Mouse (Mus musculus): ENCODE data around the gene AL732309.1. TPM values are rescaled to one million over a fixed set of nuclear protein-coding genes. Genes with fewer than 3 reads are reported as not detected.
A peak's percentile ranks its signal among the peaks of the same experiment; 100 is the strongest.

Gene AL732309.1
- total and polyA plus RNA-seq, 3 experiments, result 4.8 to 11.5 TPM; not detected in 1

DNA sequence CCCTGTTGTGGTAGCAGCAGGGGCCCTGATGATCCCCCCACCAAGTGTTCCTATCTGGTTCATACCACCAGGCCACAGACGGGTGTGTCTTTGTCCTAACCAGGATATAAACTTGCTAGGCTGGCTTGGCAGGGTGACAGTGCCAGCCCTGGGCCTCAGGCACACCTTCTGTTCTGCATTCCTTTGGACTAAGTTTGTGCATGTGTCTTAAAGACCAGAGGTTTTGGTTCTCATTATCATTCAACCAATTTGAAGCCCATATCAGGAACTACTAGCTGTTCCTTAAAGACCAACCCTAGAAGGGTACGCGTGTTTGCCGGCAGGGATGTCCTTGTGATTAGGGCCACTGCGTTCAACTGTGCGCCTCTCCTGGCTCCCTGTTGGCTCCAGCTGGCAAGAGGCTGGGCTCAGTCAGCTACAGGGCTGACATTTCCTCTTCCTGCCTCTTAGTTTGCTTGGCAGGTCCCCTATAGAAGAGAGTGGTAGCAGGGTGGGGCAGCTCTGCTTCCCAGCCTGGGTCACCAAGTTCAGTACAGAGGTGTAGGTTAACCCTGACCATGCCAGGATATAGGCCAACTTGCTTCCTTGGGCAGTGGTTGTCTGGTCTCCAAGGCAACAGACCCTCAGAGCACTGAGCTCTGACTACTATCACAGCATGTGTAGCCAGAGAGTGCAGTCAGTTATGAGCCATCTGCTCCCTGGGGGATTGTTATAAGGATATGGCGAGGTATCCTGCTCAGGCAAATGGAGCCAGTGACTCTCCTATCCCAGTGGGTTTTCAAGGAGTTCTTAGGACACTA is 40.4 kb upstream of the AL732309.1 start:
- H3K4me1 ChIP-seq (ENCODE audit: control insufficient read depth in 1 of 2, insufficient read depth in 2 of 2, low read length in 2 of 2), result peaks cover 7 to 35% of the 10 kb centered on the region in 2 experiments
- no peaks in the 10 kb centered on the region for H3K9me3 ChIP-seq (replicated peaks; ENCODE audit: insufficient read depth, low read length)
- no peaks in the 10 kb centered on the region for H3K79me2 ChIP-seq (ENCODE audit: control insufficient read depth, insufficient read depth, low read length, poor library complexity)
- DNase-seq (ENCODE audit: low read depth, low spot score), result peak; percentile 77
- peak overlapping the region; percentile 50 for H3K27ac ChIP-seq (ENCODE audit: control insufficient read depth, low read depth, low read length)
- no peak overlapping the region for H3K4me3 ChIP-seq (ENCODE audit: control insufficient read depth in 1 of 2, insufficient read depth in 1 of 2, low read depth in 2 of 2, low read length in 2 of 2)
- TF ChIP-seq MAZ (IDR thresholded peaks at IDR 0.05; ENCODE audit: low read depth, low read length) (no peak), MAX (IDR thresholded peaks at IDR 0.05; ENCODE audit: low read length) (peak; percentile 20; the same call in 1 of the 2 replicates), EP300 (IDR thresholded peaks at IDR 0.05; ENCODE audit: low read depth in 1 of 2, low read length in 2 of 2) (peak in 1 of 2 experiments; percentile 50; a peak in 2 of 4 replicates), NELFE (IDR thresholded peaks at IDR 0.05; ENCODE audit: low read depth, low read length) (peak; percentile 40; the same call in 1 of the 2 replicates), NRF1 (IDR thresholded peaks at IDR 0.05; ENCODE audit: insufficient read depth, low read depth, low read length, poor library complexity, severe bottlenecking) (no peak), UBTF (IDR thresholded peaks at IDR 0.05; ENCODE audit: borderline replicate concordance, insufficient read depth, low read depth, low read length) (no peak), SMC3 (IDR thresholded peaks at IDR 0.05; ENCODE audit: low read depth, low read length) (peak; percentile 23; the same call in 1 of the 2 replicates), MXI1 (IDR thresholded peaks at IDR 0.05; ENCODE audit: low read depth, low read length) (no peak), POLR2AphosphoS2 (IDR thresholded peaks at IDR 0.05; ENCODE audit: low read length) (peak; percentile 70), POLR2AphosphoS5 (IDR thresholded peaks at IDR 0.05; ENCODE audit: borderline replicate concordance, low read depth, low read length) (no peak), BHLHE40 (IDR thresholded peaks at IDR 0.05; ENCODE audit: borderline replicate concordance, low read depth, low read length) (peak; percentile 39; the same call in 1 of the 2 replicates), SIN3A (IDR thresholded peaks at IDR 0.05; ENCODE audit: low read length) (no peak), TCF12 (IDR thresholded peaks at IDR 0.05; ENCODE audit: low read depth, low read length) (0 out of 2 replicates have a peak, but pooled peaks have one; percentile 11), MEF2A (IDR thresholded peaks at IDR 0.05; ENCODE audit: extremely low read depth, insufficient replicate concordance, low read depth, low read length, poor library complexity, severe bottlenecking) (no peak), MAFK (IDR thresholded peaks at IDR 0.05; ENCODE audit: borderline replicate concordance, low read depth, low read length) (no peak), MYB (IDR thresholded peaks at IDR 0.05; ENCODE audit: low read depth, low read length) (no peak), MYC (IDR thresholded peaks at IDR 0.05; ENCODE audit: low read depth, low read length) (0 out of 2 replicates have a peak, but pooled peaks have one; percentile 31), TAL1 (IDR thresholded peaks at IDR 0.05; ENCODE audit: low read length) (peak; percentile 21; the same call in 1 of the 2 replicates), HCFC1 (IDR thresholded peaks at IDR 0.05; ENCODE audit: low read depth, low read length) (no peak), ETS1 (IDR thresholded peaks at IDR 0.05; ENCODE audit: low read depth, low read length) (0 out of 2 replicates have a peak, but pooled peaks have one; percentile 28)
- H3K27me3 ChIP-seq (ENCODE audit: control insufficient read depth in 1 of 2, insufficient read depth in 2 of 2, low read length in 2 of 2), result no peaks in the 10 kb centered on the region
- no peak overlapping the region for H3K9ac ChIP-seq (ENCODE audit: control insufficient read depth, low read depth, low read length, poor library complexity, severe bottlenecking)
- H3K36me3 ChIP-seq (ENCODE audit: control insufficient read depth in 1 of 2, insufficient read depth in 2 of 2, low read length in 2 of 2), result peaks cover 0 to 11% of the 10 kb centered on the region in 2 experiments; a peak in 2 of 4 replicates
